23 mouse cellular contexts compared by ENCODE assay signal in the genomic region with DNA sequence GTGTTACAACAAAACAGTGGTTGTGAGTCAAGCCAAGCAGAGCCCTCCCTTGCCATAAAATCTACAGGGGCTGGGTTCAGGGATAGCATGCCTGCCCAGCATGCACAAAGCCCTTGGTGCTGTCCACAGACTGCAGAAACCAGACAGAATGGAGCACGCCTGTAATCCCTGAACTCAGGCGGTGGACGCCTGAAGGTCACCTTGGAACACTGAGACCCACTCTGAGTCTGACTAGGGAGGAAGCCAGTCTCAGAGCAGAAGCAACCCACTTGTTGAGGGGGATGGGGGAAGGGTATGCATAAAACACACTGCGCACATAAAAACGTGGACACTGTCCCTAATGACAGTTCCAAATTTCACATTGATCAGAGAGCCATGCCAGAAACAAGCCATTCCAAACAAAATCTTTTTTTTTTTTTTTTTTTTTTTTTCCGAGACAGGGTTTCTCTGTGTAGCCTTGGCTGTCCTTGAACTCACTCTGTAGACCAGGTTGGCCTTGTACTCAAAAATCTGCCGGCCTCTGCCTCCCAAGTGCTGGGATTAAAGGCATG.
"Had no signal": no experiment of that assay in that cellular context is flagged by ENCODE, and none has a peak within 500 bp of the region (broad histone marks: within the 10 kb centered on the region; RNA-seq: fewer than 3 reads in every experiment).

No protein-coding gene starts in this region.

- H3K9ac ChIP-seq: heart, embryonic 12.5 days; hindbrain, embryonic 12.5 days; hindbrain, embryonic 14.5 days; intestine, embryonic 15.5 days; limb, embryonic 12.5 days; liver, embryonic 12.5 days had no signal

- H3K4me3 ChIP-seq: heart, embryonic 10.5 days; heart, embryonic 12.5 days; hindbrain, embryonic 10.5 days; hindbrain, embryonic 12.5 days; intestine, embryonic 15.5 days; layer of hippocampus, adult 2 months; left cerebral cortex, adult 2 months; limb, embryonic 10.5 days; limb, embryonic 12.5 days; liver, embryonic 12.5 days had no signal

- H3K27me3 ChIP-seq: heart, embryonic 12.5 days; hindbrain, embryonic 12.5 days; intestine, embryonic 15.5 days; limb, embryonic 12.5 days; liver, embryonic 12.5 days had no signal

- ATAC-seq: hindbrain, embryonic 16.5 days; inflammation-experienced regulatory T-cells, adult 6 months; intestine, embryonic 15.5 days; intestine, postnatal 0 days; liver, embryonic 12.5 days had no signal

- DNase-seq: gastrocnemius, postnatal 14 days; gastrocnemius, postnatal 36 days; heart, postnatal 4 days; kidney, adult 18-20 months; kidney, adult 8-10 months; kidney, postnatal 10 days; kidney, postnatal 25 days; kidney, postnatal 4 days; liver had no signal

- H3K9me3 ChIP-seq: heart, embryonic 10.5 days; heart, embryonic 12.5 days; hindbrain, embryonic 10.5 days; hindbrain, embryonic 12.5 days; intestine, embryonic 15.5 days; limb, embryonic 10.5 days; limb, embryonic 12.5 days; liver, embryonic 12.5 days had no signal

- H3K27ac ChIP-seq: heart, embryonic 10.5 days; hindbrain, embryonic 10.5 days; hindbrain, embryonic 12.5 days; hindbrain, embryonic 14.5 days; intestine, embryonic 15.5 days; layer of hippocampus, adult 2 months; left cerebral cortex, adult 2 months; limb, embryonic 10.5 days; limb, embryonic 12.5 days; liver, embryonic 12.5 days had no signal

- H3K4me1 ChIP-seq: heart, embryonic 12.5 days; hindbrain, embryonic 10.5 days; hindbrain, embryonic 12.5 days; intestine, embryonic 15.5 days; limb, embryonic 10.5 days; limb, embryonic 12.5 days; liver, embryonic 12.5 days had no signal

- H3K4me2 ChIP-seq: heart, embryonic 12.5 days; hindbrain, embryonic 12.5 days; hindbrain, embryonic 14.5 days; intestine, embryonic 15.5 days; limb, embryonic 12.5 days; liver, embryonic 12.5 days had no signal
